ENCODE assay signal across 18 mouse cellular contexts in the genomic region with DNA sequence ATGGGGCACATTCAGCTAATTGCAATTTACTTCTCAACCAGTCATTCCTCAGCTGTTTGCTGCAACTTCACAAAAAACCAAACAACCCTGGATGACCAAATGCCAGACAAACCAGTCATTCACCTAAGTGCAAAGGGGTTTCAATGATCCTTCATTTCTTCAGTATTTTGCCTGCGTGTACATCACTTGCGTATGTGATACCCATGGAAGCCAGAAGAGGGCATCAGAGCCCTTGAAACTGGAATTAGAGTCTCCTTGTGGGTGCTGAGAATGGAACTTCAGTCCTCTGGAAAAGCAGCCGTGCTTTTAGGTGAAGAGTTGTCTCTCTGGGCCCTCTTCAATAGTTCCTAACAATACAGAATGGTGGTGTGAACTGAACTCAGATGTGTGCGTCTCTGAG. TPM values are rescaled to one million over a fixed set of nuclear protein-coding genes. Genes with fewer than 3 reads are reported as not detected.
"Had no signal": no experiment of that assay in that cellular context is flagged by ENCODE, and none has a peak within 500 bp of the region (broad histone marks: within the 10 kb centered on the region; RNA-seq: fewer than 3 reads in every experiment).

No protein-coding gene starts in this region.

- H3K4me2 ChIP-seq: kidney, embryonic 15.5 days; limb, embryonic 12.5 days; midbrain, embryonic 12.5 days; neural tube, embryonic 15.5 days had no signal

- H3K9me3 ChIP-seq: kidney, embryonic 15.5 days; limb, embryonic 12.5 days; midbrain, embryonic 12.5 days; neural tube, embryonic 15.5 days had no signal

- H3K9ac ChIP-seq: kidney, embryonic 15.5 days; limb, embryonic 12.5 days; liver, embryonic 14.5 days; midbrain, embryonic 12.5 days; neural tube, embryonic 15.5 days had no signal

- H3K36me3 ChIP-seq: kidney, embryonic 15.5 days; limb, embryonic 12.5 days; midbrain, embryonic 12.5 days; neural tube, embryonic 15.5 days had no signal

- H3K27ac ChIP-seq: kidney, embryonic 15.5 days; limb, embryonic 12.5 days; liver, embryonic 14.5 days; midbrain, embryonic 12.5 days; neural tube, embryonic 15.5 days had no signal

- DNase-seq: kidney, postnatal 25 days; lung, adult 18-20 months; right cerebral cortex, adult 18-20 months; right cerebral cortex, postnatal 25 days; thymus, postnatal 4 days had no signal

- H3K27me3 ChIP-seq: neural tube, embryonic 15.5 days had no signal

- H3K4me3 ChIP-seq: kidney, embryonic 15.5 days; limb, embryonic 12.5 days; midbrain, embryonic 12.5 days; myocyte; neural tube, embryonic 15.5 days had no signal

RNA-seq across cellular contexts. Expression of a gene that starts 6.2 kb away (rescaled TPM):
- total RNA-seq: layer of hippocampus, postnatal 10 days; liver, adult 2 months; megakaryocyte-erythroid progenitor cell, adult 5-6 weeks had no signal
- polyA plus RNA-seq: kidney, embryonic 15.5 days; limb, embryonic 12.5 days; liver, adult 2 months; liver, embryonic 14.5 days; lung, embryonic 16.5 days; midbrain, embryonic 12.5 days; myocyte; neural tube, embryonic 11.5 days; small intestine, adult 2 months; stomach, embryonic 16.5 days had no signal
